ENCODE assay signal across 8 mouse cellular contexts in genomic region chr8:108714143-108714635, GRCm38 (mm10).
DNase-seq lines count a peak whose midpoint lies in the region; ATAC-seq and TF ChIP-seq lines count a peak whose summit lies in the region.

No protein-coding gene starts in this region.

- intact Hi-C loops in left cerebral cortex, postnatal 14 days (cut with DNase I) = no loop called here

- H3K9ac ChIP-seq in hindbrain, embryonic 14.5 days = peak overlapping the region; percentile 98
- H3K9ac ChIP-seq in midbrain, embryonic 11.5 days (ENCODE audit: low read length) = peak overlapping the region; percentile 90

- TF ChIP-seq CTCF in lung, adult 2 months (IDR thresholded peaks at IDR 0.05; ENCODE audit: insufficient read depth, low read length) = no peak

- 3% methylated on average over 21 of the region's 21 CpGs for WGBS in lung, adult 2 months
- 1% methylated on average over 21 of the region's 21 CpGs for WGBS in embryonic facial prominence, embryonic 10.5 days
- 2% methylated on average over 21 of the region's 21 CpGs for WGBS in hindbrain, embryonic 14.5 days
- 0% methylated on average over 21 of the region's 21 CpGs for WGBS in midbrain, embryonic 11.5 days

- H3K4me2 ChIP-seq in hindbrain, embryonic 14.5 days (replicated peaks) = peak overlapping the region; percentile 92
- peak overlapping the region; percentile 93 for H3K4me2 ChIP-seq in midbrain, embryonic 11.5 days

- H3K4me1 ChIP-seq in lung, adult 2 months (ENCODE audit: control insufficient read depth, insufficient read depth, low read length) = peaks cover 23% of the 10 kb centered on the region
- H3K4me1 ChIP-seq in embryonic facial prominence, embryonic 10.5 days = peaks cover 100% of the 10 kb centered on the region
- peaks cover 71% of the 10 kb centered on the region for H3K4me1 ChIP-seq in hindbrain, embryonic 14.5 days (replicated peaks; ENCODE audit: control insufficient read depth, insufficient read depth, low read length)
- peaks cover 77% of the 10 kb centered on the region for H3K4me1 ChIP-seq in midbrain, embryonic 11.5 days (ENCODE audit: control insufficient read depth, insufficient read depth, low read length)

- H3K4me3 ChIP-seq in lung, adult 2 months (replicated peaks; ENCODE audit: extremely low read depth, low read depth, low read length) = peak overlapping the region; percentile 93
- peak overlapping the region; percentile 90 for H3K4me3 ChIP-seq in embryonic facial prominence, embryonic 10.5 days
- peak overlapping the region; percentile 75 for H3K4me3 ChIP-seq in hindbrain, embryonic 14.5 days (replicated peaks; ENCODE audit: low read length)
- H3K4me3 ChIP-seq in midbrain, embryonic 11.5 days (ENCODE audit: low read depth, low read length) = peak overlapping the region; percentile 58

- DNase-seq in lung, adult 2 months = no peak
- no peak for DNase-seq in lung, postnatal 36 days
- DNase-seq in embryonic facial prominence, embryonic 10.5 days (ENCODE audit: low spot score) = no peak
- no peak for DNase-seq in hindbrain, embryonic 14.5 days (ENCODE audit: low spot score)
- peak; percentile 97 for DNase-seq in midbrain, embryonic 11.5 days (ENCODE audit: low spot score, missing footprints)
- DNase-seq in left cerebral cortex, postnatal 14 days (ENCODE audit: low spot score in 2 of 2) = no peak
- DNase-seq in adrenal gland, adult 2 months = no peak
- no peak for DNase-seq in right cerebral cortex, postnatal 4 days

- TF ChIP-seq POLR2A in lung, adult 2 months (IDR thresholded peaks at IDR 0.05; ENCODE audit: borderline replicate concordance, extremely low read depth, low read depth, low read length) = 0 out of 2 replicates have a peak, but pooled peaks have one; percentile 9

- peak; percentile 18; the same call in 1 of the 2 replicates for ATAC-seq in hindbrain, embryonic 14.5 days (ENCODE audit: low FRiP score)
- peak; percentile 17; the same call in 1 of the 2 replicates for ATAC-seq in midbrain, embryonic 11.5 days (ENCODE audit: low FRiP score)

- H3K27me3 ChIP-seq in embryonic facial prominence, embryonic 10.5 days (replicated peaks; ENCODE audit: low read depth, poor library complexity, severe bottlenecking) = peaks cover 15% of the 10 kb centered on the region
- H3K27me3 ChIP-seq in hindbrain, embryonic 14.5 days (ENCODE audit: control insufficient read depth, insufficient read depth, low read length) = peaks cover 37% of the 10 kb centered on the region
- H3K27me3 ChIP-seq in midbrain, embryonic 11.5 days (ENCODE audit: control insufficient read depth, insufficient read depth, low read length) = no peaks in the 10 kb centered on the region

- no peaks in the 10 kb centered on the region for H3K36me3 ChIP-seq in embryonic facial prominence, embryonic 10.5 days (replicated peaks)
- H3K36me3 ChIP-seq in hindbrain, embryonic 14.5 days (replicated peaks; ENCODE audit: control insufficient read depth, insufficient read depth) = no peaks in the 10 kb centered on the region
- H3K36me3 ChIP-seq in midbrain, embryonic 11.5 days (ENCODE audit: control insufficient read depth, insufficient read depth, low read length) = no peaks in the 10 kb centered on the region

- H3K27ac ChIP-seq in embryonic facial prominence, embryonic 10.5 days (replicated peaks) = peak overlapping the region; percentile 97
- peak overlapping the region; percentile 100 for H3K27ac ChIP-seq in hindbrain, embryonic 14.5 days
- H3K27ac ChIP-seq in midbrain, embryonic 11.5 days (ENCODE audit: low read depth, low read length) = peak overlapping the region; percentile 90

- no peaks in the 10 kb centered on the region for H3K9me3 ChIP-seq in embryonic facial prominence, embryonic 10.5 days
- H3K9me3 ChIP-seq in hindbrain, embryonic 14.5 days (ENCODE audit: control insufficient read depth, low read length) = no peaks in the 10 kb centered on the region
- no peaks in the 10 kb centered on the region for H3K9me3 ChIP-seq in midbrain, embryonic 11.5 days (ENCODE audit: control insufficient read depth, low read length)
